Mouse (Mus musculus) liver, embryonic 15.5 days (tissue): ENCODE measurements around the gene Mtus2. TPM values are rescaled to one million over a fixed set of nuclear protein-coding genes. Genes with fewer than 3 reads are reported as not detected.

Source experiments
- ATAC-seq: fragments of 200-750 bp; cut with Nextera tagmentation; 2 replicates; pipeline ENCODE4 v1.8.0; 2017; ENCODE audit warnings: moderate number of reproducible peaks, mild to moderate bottlenecking, moderate library complexity; ENCODE audit not compliant: insufficient read depth
- H3K27ac ChIP-seq: fragments of 300-500 bp; sonication (generic); replicated peaks from 2 replicates; pipeline ENCODE4 v1.5.1; 2015; ENCODE audit warnings: mild to moderate bottlenecking, inconsistent platforms
- H3K27me3 ChIP-seq: fragments of 300-500 bp; sonication (generic); 2 replicates; pipeline ENCODE4 v1.6.1; 2015; ENCODE audit warnings: mild to moderate bottlenecking, inconsistent platforms
- H3K36me3 ChIP-seq: fragments of 300-500 bp; sonication (generic); replicated peaks from 2 replicates; pipeline ENCODE4 v1.6.1; 2015; ENCODE audit warnings: moderate library complexity, mild to moderate bottlenecking, inconsistent platforms
- H3K4me1 ChIP-seq: fragments of 300-500 bp; sonication (generic); replicated peaks from 2 replicates; pipeline ENCODE4 v1.6.1; 2015; ENCODE audit warnings: inconsistent platforms
- H3K4me2 ChIP-seq: fragments of 300-500 bp; sonication (generic); 2 replicates; pipeline ENCODE4 v1.6.1; 2015; ENCODE audit warnings: moderate library complexity, mild to moderate bottlenecking, inconsistent platforms
- H3K4me3 ChIP-seq: fragments of 300-500 bp; sonication (generic); replicated peaks from 2 replicates; pipeline ENCODE4 v1.5.1; 2015; ENCODE audit warnings: mild to moderate bottlenecking, inconsistent platforms
- H3K9ac ChIP-seq: fragments of 300-500 bp; sonication (generic); 2 replicates; pipeline ENCODE4 v1.6.1; 2015; ENCODE audit warnings: moderate library complexity, mild to moderate bottlenecking, inconsistent platforms
- H3K9me3 ChIP-seq: fragments of 300-500 bp; sonication (generic); replicated peaks from 2 replicates; pipeline ENCODE4 v1.6.1; 2016; ENCODE audit warnings: inconsistent platforms
- WGBS: fragments of 180-500 bp; shearing (Covaris S2); methylation state at CpG from one replicate; pipeline ENCODE4 v1.1.7; 2015; ENCODE audit warnings: mixed read lengths; ENCODE audit not compliant: insufficient replicate concordance; 5-methylcytosine and 5-hydroxymethylcytosine counted together
- polyA plus RNA-seq: library from polyadenylated mRNA; unstranded; fragments of >200 nt; fragmentation: Nextera tagmentation; extraction: Ambion mirVana; gene quantifications from 2 replicates; pipeline ENCODE4 v1.2.1, GENCODE M21; 2015

Gene Mtus2
- polyA plus RNA-seq, 1 experiment from 2014 or later, result 1.2 TPM

GRCm38 (mm10) chr5:147959088-147959487, 2.0 kb downstream of the Mtus2 start:
- Histone ChIP-seq H3K36me3 (no peaks in the 10 kb centered on the region), H3K4me2 (no peak overlapping the region), H3K27ac (no peak overlapping the region), H3K4me1 (peaks cover 8% of the 10 kb centered on the region; the same call in 1 of the 2 replicates), H3K9ac (no peak overlapping the region), H3K4me3 (no peak overlapping the region), H3K27me3 (peaks cover 43% of the 10 kb centered on the region), H3K9me3 (no peaks in the 10 kb centered on the region)
- no peak for ATAC-seq
- WGBS, result 28% methylated on average over 5 of the region's 5 CpGs

- no peak for ATAC-seq
- no peak overlapping the region for H3K9ac ChIP-seq
Observed at GRCm38 (mm10) chr5:147960793-147961192, 3.7 kb downstream of the Mtus2 start.

GRCm38 (mm10) chr5:147963820-147964580, 6.9 kb downstream of the Mtus2 start:
- H3K27me3 ChIP-seq, result peaks cover 2% of the 10 kb centered on the region
- WGBS, result 52% methylated on average over 13 of the region's 13 CpGs
- H3K9me3 ChIP-seq, result no peaks in the 10 kb centered on the region
- H3K36me3 ChIP-seq, result no peaks in the 10 kb centered on the region
- H3K4me1 ChIP-seq, result no peaks in the 10 kb centered on the region
- no peak overlapping the region for H3K9ac ChIP-seq
- H3K27ac ChIP-seq, result no peak overlapping the region
- no peak for ATAC-seq
- no peak overlapping the region for H3K4me3 ChIP-seq
- no peak overlapping the region for H3K4me2 ChIP-seq

More at GRCm38 (mm10) chr5:147960793-147961192, 3.7 kb downstream of the Mtus2 start:
- no peak overlapping the region for H3K4me3 ChIP-seq
- 46% methylated on average over 1 of the region's 1 CpGs for WGBS
- H3K9me3 ChIP-seq, result no peaks in the 10 kb centered on the region
- H3K4me2 ChIP-seq, result no peak overlapping the region
- peaks cover 34% of the 10 kb centered on the region for H3K27me3 ChIP-seq
- H3K36me3 ChIP-seq, result no peaks in the 10 kb centered on the region
- peaks cover 8% of the 10 kb centered on the region; the same call in 1 of the 2 replicates for H3K4me1 ChIP-seq
- no peak overlapping the region for H3K27ac ChIP-seq

- WGBS, result 32% methylated on average over 2 of the region's 2 CpGs
- Histone ChIP-seq H3K36me3 (no peaks in the 10 kb centered on the region), H3K9ac (no peak overlapping the region), H3K27ac (no peak overlapping the region), H3K9me3 (no peaks in the 10 kb centered on the region), H3K4me3 (no peak overlapping the region), H3K27me3 (no peaks in the 10 kb centered on the region), H3K4me2 (no peak overlapping the region), H3K4me1 (no peaks in the 10 kb centered on the region)
- no peak for ATAC-seq
Observed at GRCm38 (mm10) chr5:147964776-147965175, 7.7 kb downstream of the Mtus2 start.

GRCm38 (mm10) chr5:147966646-147967045, 9.5 kb downstream of the Mtus2 start:
- no peaks in the 10 kb centered on the region for H3K27me3 ChIP-seq
- H3K4me3 ChIP-seq, result no peak overlapping the region
- no peaks in the 10 kb centered on the region for H3K36me3 ChIP-seq
- H3K4me1 ChIP-seq, result no peaks in the 10 kb centered on the region
- no peak overlapping the region for H3K27ac ChIP-seq
- H3K9ac ChIP-seq, result no peak overlapping the region
- no peaks in the 10 kb centered on the region for H3K9me3 ChIP-seq
- ATAC-seq, result no peak
- 71% methylated on average over 7 of the region's 7 CpGs for WGBS
- H3K4me2 ChIP-seq, result no peak overlapping the region

- Histone ChIP-seq H3K27me3 (no peaks in the 10 kb centered on the region), H3K36me3 (no peaks in the 10 kb centered on the region), H3K27ac (no peak overlapping the region), H3K9ac (no peak overlapping the region), H3K4me2 (no peak overlapping the region), H3K4me1 (no peaks in the 10 kb centered on the region), H3K4me3 (no peak overlapping the region), H3K9me3 (no peaks in the 10 kb centered on the region)
- 63% methylated on average over 5 of the region's 5 CpGs for WGBS
- no peak for ATAC-seq
Observed at GRCm38 (mm10) chr5:147969566-147969965, 12.4 kb downstream of the Mtus2 start.

- WGBS, result 58% methylated on average over 13 of the region's 13 CpGs
- no peak for ATAC-seq
Observed at GRCm38 (mm10) chr5:147976001-147976400, 18.9 kb downstream of the Mtus2 start.

GRCm38 (mm10) chr5:147980606-147981005, 23.5 kb downstream of the Mtus2 start:
- 64% methylated on average over 13 of the region's 13 CpGs for WGBS
- no peak for ATAC-seq
- no peaks in the 10 kb centered on the region for H3K36me3 ChIP-seq
- no peak overlapping the region for H3K4me3 ChIP-seq
- H3K4me1 ChIP-seq, result no peaks in the 10 kb centered on the region
- H3K4me2 ChIP-seq, result no peak overlapping the region
- H3K27ac ChIP-seq, result no peak overlapping the region
- no peaks in the 10 kb centered on the region for H3K27me3 ChIP-seq
- no peaks in the 10 kb centered on the region for H3K9me3 ChIP-seq
- no peak overlapping the region for H3K9ac ChIP-seq

More at GRCm38 (mm10) chr5:147976001-147976400, 18.9 kb downstream of the Mtus2 start:
- no peaks in the 10 kb centered on the region for H3K36me3 ChIP-seq
- H3K27ac ChIP-seq, result no peak overlapping the region
- H3K9me3 ChIP-seq, result no peaks in the 10 kb centered on the region
- no peak overlapping the region for H3K4me2 ChIP-seq
- no peak overlapping the region for H3K4me3 ChIP-seq
- H3K27me3 ChIP-seq, result no peaks in the 10 kb centered on the region
- H3K4me1 ChIP-seq, result no peaks in the 10 kb centered on the region
- no peak overlapping the region for H3K9ac ChIP-seq

GRCm38 (mm10) chr5:147990289-147990688, 33.2 kb downstream of the Mtus2 start:
- H3K4me2 ChIP-seq, result no peak overlapping the region
- H3K9me3 ChIP-seq, result no peaks in the 10 kb centered on the region
- peaks cover 7% of the 10 kb centered on the region; the same call in 1 of the 2 replicates for H3K4me1 ChIP-seq
- no peak overlapping the region for H3K9ac ChIP-seq
- H3K27me3 ChIP-seq, result no peaks in the 10 kb centered on the region
- ATAC-seq, result no peak
- no peak overlapping the region for H3K4me3 ChIP-seq
- H3K36me3 ChIP-seq, result no peaks in the 10 kb centered on the region
- no peak overlapping the region for H3K27ac ChIP-seq
- 56% methylated on average over 4 of the region's 4 CpGs for WGBS

- Histone ChIP-seq H3K9ac (no peak overlapping the region), H3K9me3 (no peaks in the 10 kb centered on the region), H3K27ac (no peak overlapping the region), H3K4me3 (no peak overlapping the region), H3K4me2 (no peak overlapping the region), H3K27me3 (no peaks in the 10 kb centered on the region), H3K36me3 (no peaks in the 10 kb centered on the region), H3K4me1 (peaks cover 7% of the 10 kb centered on the region; the same call in 1 of the 2 replicates)
- no peak for ATAC-seq
- 63% methylated on average over 10 of the region's 10 CpGs for WGBS
Observed at GRCm38 (mm10) chr5:147990775-147991174, 33.7 kb downstream of the Mtus2 start.

GRCm38 (mm10) chr5:147992581-147993378, 35.7 kb downstream of the Mtus2 start:
- Histone ChIP-seq H3K4me3 (no peak overlapping the region), H3K4me2 (peak overlapping the region; percentile 40), H3K27ac (no peak overlapping the region), H3K36me3 (no peaks in the 10 kb centered on the region), H3K4me1 (peaks cover 7% of the 10 kb centered on the region; the same call in 1 of the 2 replicates), H3K9ac (no peak overlapping the region), H3K27me3 (no peaks in the 10 kb centered on the region), H3K9me3 (no peaks in the 10 kb centered on the region)
- ATAC-seq, result peak; percentile 54; the same call in 1 of the 2 replicates
- WGBS, result 27% methylated on average over 20 of the region's 20 CpGs
